8 mouse cellular contexts compared by ENCODE assay signal in the genomic region with DNA sequence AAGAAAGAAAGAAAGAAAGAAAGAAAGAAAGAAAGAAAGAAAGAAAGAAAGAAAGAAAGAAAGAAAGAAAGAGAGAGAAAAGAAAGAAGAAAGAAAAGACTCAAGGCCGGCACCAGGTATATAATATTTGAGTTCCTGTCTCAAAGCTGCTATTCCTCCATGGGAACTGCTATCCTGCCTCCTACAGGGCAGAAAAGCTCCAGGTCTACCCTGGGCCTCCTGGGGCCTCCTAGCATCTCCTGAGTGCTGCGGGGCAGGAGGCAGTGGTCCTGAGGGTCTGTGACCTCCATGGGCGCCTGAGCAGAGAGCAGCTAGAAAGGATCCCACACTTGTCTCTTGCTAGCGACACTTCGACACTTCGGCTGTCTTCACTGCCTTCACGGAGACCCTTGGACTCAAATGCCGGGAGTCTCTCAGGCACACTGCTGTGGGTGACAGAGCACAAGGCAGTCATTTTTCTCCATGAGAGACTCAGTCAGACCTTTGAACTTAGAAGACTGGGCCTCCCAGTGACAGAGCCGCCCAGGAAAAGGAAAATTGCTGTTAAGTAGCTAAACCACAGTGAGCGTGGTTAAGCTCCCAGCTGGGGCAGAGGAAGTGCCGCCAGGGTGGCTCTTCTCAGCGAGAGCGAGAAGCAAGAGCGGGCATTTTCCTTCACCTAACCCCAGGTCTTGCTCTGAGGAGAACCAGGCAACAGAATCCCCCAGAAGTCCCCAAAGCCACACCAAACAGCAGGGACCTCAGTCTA. TPM values are rescaled to one million over a fixed set of nuclear protein-coding genes. Genes with fewer than 3 reads are reported as not detected.
A peak's percentile ranks its signal among the peaks of the same experiment; 100 is the strongest.
DNase-seq lines count a peak whose midpoint lies in the region; ATAC-seq and TF ChIP-seq lines count a peak whose summit lies in the region.

No protein-coding gene starts in this region.

- H3K27me3 ChIP-seq in midbrain, embryonic 13.5 days: no peaks in the 10 kb centered on the region
- no peaks in the 10 kb centered on the region for H3K27me3 ChIP-seq in midbrain, embryonic 11.5 days (ENCODE audit: control insufficient read depth, insufficient read depth, low read length)
- H3K27me3 ChIP-seq in hindbrain, postnatal 0 days (ENCODE audit: insufficient read depth, low read length): no peaks in the 10 kb centered on the region
- peaks cover 2% of the 10 kb centered on the region for H3K27me3 ChIP-seq in megakaryocyte, embryonic 14.5 days (replicated peaks)

- peak overlapping the region; percentile 26; the same call in 1 of the 2 replicates for H3K27ac ChIP-seq in midbrain, embryonic 13.5 days
- no peak overlapping the region for H3K27ac ChIP-seq in midbrain, embryonic 11.5 days (ENCODE audit: low read depth, low read length)
- H3K27ac ChIP-seq in hindbrain, postnatal 0 days: peak overlapping the region; percentile 21

- H3K36me3 ChIP-seq in midbrain, embryonic 13.5 days: no peaks in the 10 kb centered on the region
- no peaks in the 10 kb centered on the region for H3K36me3 ChIP-seq in midbrain, embryonic 11.5 days (ENCODE audit: control insufficient read depth, insufficient read depth, low read length)
- H3K36me3 ChIP-seq in hindbrain, postnatal 0 days (ENCODE audit: insufficient read depth, low read length): no peaks in the 10 kb centered on the region
- H3K36me3 ChIP-seq in megakaryocyte, embryonic 14.5 days (replicated peaks; ENCODE audit: low read length): peaks cover 81% of the 10 kb centered on the region

- no peak overlapping the region for H3K9ac ChIP-seq in midbrain, embryonic 13.5 days (replicated peaks)
- no peak overlapping the region for H3K9ac ChIP-seq in midbrain, embryonic 11.5 days (ENCODE audit: low read length)
- H3K9ac ChIP-seq in hindbrain, postnatal 0 days (replicated peaks; ENCODE audit: low read length): no peak overlapping the region

- no peaks in the 10 kb centered on the region for H3K9me3 ChIP-seq in midbrain, embryonic 13.5 days
- H3K9me3 ChIP-seq in midbrain, embryonic 11.5 days (ENCODE audit: control insufficient read depth, low read length): no peaks in the 10 kb centered on the region
- no peaks in the 10 kb centered on the region for H3K9me3 ChIP-seq in hindbrain, postnatal 0 days (ENCODE audit: low read length)
- H3K9me3 ChIP-seq in megakaryocyte, embryonic 14.5 days: no peaks in the 10 kb centered on the region

- peaks cover 85% of the 10 kb centered on the region for H3K4me1 ChIP-seq in midbrain, embryonic 13.5 days (replicated peaks)
- H3K4me1 ChIP-seq in midbrain, embryonic 11.5 days (ENCODE audit: control insufficient read depth, insufficient read depth, low read length): peaks cover 46% of the 10 kb centered on the region
- H3K4me1 ChIP-seq in hindbrain, postnatal 0 days (ENCODE audit: insufficient read depth, low read length): peaks cover 43% of the 10 kb centered on the region
- H3K4me1 ChIP-seq in megakaryocyte, embryonic 14.5 days: peaks cover 93% of the 10 kb centered on the region
- peaks cover 4% of the 10 kb centered on the region for H3K4me1 ChIP-seq in lung, adult 2 months (ENCODE audit: control insufficient read depth, insufficient read depth, low read length)

- ATAC-seq in midbrain, embryonic 13.5 days: no peak
- ATAC-seq in midbrain, embryonic 11.5 days (ENCODE audit: low FRiP score): no peak
- ATAC-seq in hindbrain, postnatal 0 days: no peak

- H3K4me2 ChIP-seq in midbrain, embryonic 13.5 days (replicated peaks): no peak overlapping the region
- H3K4me2 ChIP-seq in midbrain, embryonic 11.5 days: no peak overlapping the region
- H3K4me2 ChIP-seq in hindbrain, postnatal 0 days (ENCODE audit: low read depth, low read length): no peak overlapping the region

- TF ChIP-seq POLR2A in lung, adult 2 months (IDR thresholded peaks at IDR 0.05; ENCODE audit: borderline replicate concordance, extremely low read depth, low read depth, low read length): no peak

- WGBS in midbrain, embryonic 13.5 days: 53% methylated on average over 14 of the region's 14 CpGs
- 58% methylated on average over 14 of the region's 14 CpGs for WGBS in midbrain, embryonic 11.5 days
- 49% methylated on average over 14 of the region's 14 CpGs for whole genome bisulfite sequencing in hindbrain, postnatal 0 days
- 68% methylated on average over 14 of the region's 14 CpGs for whole genome bisulfite sequencing in lung, adult 2 months

- DNase-seq in midbrain, embryonic 11.5 days (ENCODE audit: low spot score, missing footprints): no peak
- DNase-seq in hindbrain, postnatal 0 days (ENCODE audit: low spot score): no peak
- no peak for DNase-seq in testis, postnatal 10 days (ENCODE audit: low spot score)
- no peak for DNase-seq in layer of hippocampus, postnatal 36 days
- DNase-seq in lung, adult 2 months: no peak
- DNase-seq in cerebellum, adult 11 months: no peak

- H3K4me3 ChIP-seq in midbrain, embryonic 13.5 days (replicated peaks): no peak overlapping the region
- no peak overlapping the region for H3K4me3 ChIP-seq in midbrain, embryonic 11.5 days (ENCODE audit: low read depth, low read length)
- H3K4me3 ChIP-seq in hindbrain, postnatal 0 days (ENCODE audit: low read length): no peak overlapping the region
- H3K4me3 ChIP-seq in megakaryocyte, embryonic 14.5 days (replicated peaks): peak overlapping the region; percentile 80
- no peak overlapping the region for H3K4me3 ChIP-seq in lung, adult 2 months (replicated peaks; ENCODE audit: extremely low read depth, low read depth, low read length)

- TF ChIP-seq CTCF in hindbrain, postnatal 0 days (IDR thresholded peaks at IDR 0.05; ENCODE audit: low read depth): no peak
- no peak for TF ChIP-seq CTCF in lung, adult 2 months (IDR thresholded peaks at IDR 0.05; ENCODE audit: insufficient read depth, low read length)

RNA-seq across cellular contexts. Expression of gene Grin2c, which starts 35.7 kb away (rescaled TPM):
- polyA plus RNA-seq in midbrain, embryonic 13.5 days (2015; fragmentation: Nextera tagmentation; extraction: Ambion mirVana): 0.06 and 0.12 TPM in 2 replicates
- polyA plus RNA-seq in midbrain, embryonic 11.5 days (2014; fragmentation: Nextera tagmentation; extraction: Ambion mirVana): 0.04 and 0.18 TPM in 2 replicates
- 6.9 and 7.1 TPM in 2 replicates for total RNA-seq in hindbrain, postnatal 0 days (2014; rRNA removed)
- 1.0 and 1.1 TPM in 2 replicates for polyA plus RNA-seq in hindbrain, postnatal 0 days (2015; fragmentation: Nextera tagmentation; extraction: Ambion mirVana)
- polyA plus RNA-seq in megakaryocyte, embryonic 14.5 days (2012; ENCODE audit: insufficient read depth, low replicate concordance): not detected in 2 replicates
- 10 to 100 TPM; 43.5 to 50.9 TPM for total RNA-seq in layer of hippocampus, postnatal 36 days (2021)
- 4.8 and 6.5 TPM in 2 replicates for polyA plus RNA-seq in lung, adult 2 months (2012; rRNA removed)

RNA-seq across cellular contexts. Expression of gene Nat9, which starts 43.7 kb away (rescaled TPM):
- 20.9 and 23.7 TPM in 2 replicates for polyA plus RNA-seq in midbrain, embryonic 13.5 days (2015; fragmentation: Nextera tagmentation; extraction: Ambion mirVana)
- polyA plus RNA-seq in midbrain, embryonic 11.5 days (2014; fragmentation: Nextera tagmentation; extraction: Ambion mirVana): 17.7 and 19.2 TPM in 2 replicates
- 17.3 and 27.8 TPM in 2 replicates for total RNA-seq in hindbrain, postnatal 0 days (2014; rRNA removed)
- polyA plus RNA-seq in hindbrain, postnatal 0 days (2015; fragmentation: Nextera tagmentation; extraction: Ambion mirVana): 17.3 and 22.2 TPM in 2 replicates
- 23.4 and 27.1 TPM in 2 replicates for polyA plus RNA-seq in megakaryocyte, embryonic 14.5 days (2012; ENCODE audit: insufficient read depth, low replicate concordance)
- 10 to 100 TPM; 21.7 to 24.1 TPM for total RNA-seq in layer of hippocampus, postnatal 36 days (2021)
- 18.8 and 26.4 TPM in 2 replicates for polyA plus RNA-seq in lung, adult 2 months (2012; rRNA removed)

RNA-seq across cellular contexts. Expression of gene Tmem104, which starts 44.1 kb away (rescaled TPM):
- polyA plus RNA-seq in midbrain, embryonic 13.5 days (2015; fragmentation: Nextera tagmentation; extraction: Ambion mirVana): 10.3 and 10.7 TPM in 2 replicates
- polyA plus RNA-seq in midbrain, embryonic 11.5 days (2014; fragmentation: Nextera tagmentation; extraction: Ambion mirVana): 6.2 and 9.2 TPM in 2 replicates
- total RNA-seq in hindbrain, postnatal 0 days (2014; rRNA removed): 6.4 and 11.1 TPM in 2 replicates
- polyA plus RNA-seq in hindbrain, postnatal 0 days (2015; fragmentation: Nextera tagmentation; extraction: Ambion mirVana): 10.1 and 13.5 TPM in 2 replicates
- polyA plus RNA-seq in megakaryocyte, embryonic 14.5 days (2012; ENCODE audit: insufficient read depth, low replicate concordance): 9.2 and 14.1 TPM in 2 replicates
- 10 to 100 TPM; 16.7 to 19.1 TPM for total RNA-seq in layer of hippocampus, postnatal 36 days (2021)
- 19.1 and 21.6 TPM in 2 replicates for polyA plus RNA-seq in lung, adult 2 months (2012; rRNA removed)

RNA-seq across cellular contexts. Expression of gene Fdxr, which starts 45.5 kb away (rescaled TPM):
- 19.3 and 24.1 TPM in 2 replicates for polyA plus RNA-seq in midbrain, embryonic 13.5 days (2015; fragmentation: Nextera tagmentation; extraction: Ambion mirVana)
- polyA plus RNA-seq in midbrain, embryonic 11.5 days (2014; fragmentation: Nextera tagmentation; extraction: Ambion mirVana): 11.2 and 12.7 TPM in 2 replicates
- 20.0 and 22.6 TPM in 2 replicates for total RNA-seq in hindbrain, postnatal 0 days (2014; rRNA removed)
- polyA plus RNA-seq in hindbrain, postnatal 0 days (2015; fragmentation: Nextera tagmentation; extraction: Ambion mirVana): 15.0 and 16.4 TPM in 2 replicates
- polyA plus RNA-seq in megakaryocyte, embryonic 14.5 days (2012; ENCODE audit: insufficient read depth, low replicate concordance): 21.8 and 28.5 TPM in 2 replicates
- 10 to 100 TPM; 20.9 to 24.2 TPM for total RNA-seq in layer of hippocampus, postnatal 36 days (2021)
- polyA plus RNA-seq in lung, adult 2 months (2012; rRNA removed): 11.1 and 13.0 TPM in 2 replicates
